Mouse (Mus musculus) kidney, adult 11 months (tissue): ENCODE data around the gene Mcf2l.

Experiments
- DNase-seq: peaks from one replicate; pipeline ENCODE4 v3.0.0; 2022

Gene Mcf2l

GRCm38 (mm10) chr8:12915187-12916006, 41.8 kb downstream of the Mcf2l start:
- no peak for DNase-seq

- no peak for DNase-seq
Observed at GRCm38 (mm10) chr8:12916156-12916900, 42.7 kb downstream of the Mcf2l start.

- no peak for DNase-seq
Observed at GRCm38 (mm10) chr8:12917029-12917428, 43.4 kb downstream of the Mcf2l start.

GRCm38 (mm10) chr8:12917831-12918230, 44.2 kb downstream of the Mcf2l start:
- DNase-seq, result peak; percentile 70

- DNase-seq, result no peak
Observed at GRCm38 (mm10) chr8:12920599-12920998, 47.0 kb downstream of the Mcf2l start.

- DNase-seq, result no peak
Observed at GRCm38 (mm10) chr8:12925051-12925450, 51.4 kb downstream of the Mcf2l start.

GRCm38 (mm10) chr8:12925941-12926381, 52.4 kb downstream of the Mcf2l start:
- peak; percentile 85 for DNase-seq

GRCm38 (mm10) chr8:12927204-12927983, 53.8 kb downstream of the Mcf2l start:
- DNase-seq, result peak; percentile 72

GRCm38 (mm10) chr8:12928033-12928432, 54.4 kb downstream of the Mcf2l start:
- DNase-seq, result no peak

GRCm38 (mm10) chr8:12928931-12929330, 55.3 kb downstream of the Mcf2l start:
- no peak for DNase-seq

GRCm38 (mm10) chr8:12930290-12930689, 56.7 kb downstream of the Mcf2l start:
- DNase-seq, result peak; percentile 59

GRCm38 (mm10) chr8:12931426-12931825, 57.8 kb downstream of the Mcf2l start:
- DNase-seq, result peak; percentile 26

- DNase-seq, result no peak
Observed at GRCm38 (mm10) chr8:12932520-12932919, 58.9 kb downstream of the Mcf2l start.

- no peak for DNase-seq
Observed at GRCm38 (mm10) chr8:12933765-12934164, 60.2 kb downstream of the Mcf2l start.

GRCm38 (mm10) chr8:12934453-12935043, 60.9 kb downstream of the Mcf2l start:
- DNase-seq, result peak; percentile 42

- no peak for DNase-seq
Observed at GRCm38 (mm10) chr8:12940549-12940948, 66.9 kb downstream of the Mcf2l start.

GRCm38 (mm10) chr8:12941161-12941926, 67.7 kb downstream of the Mcf2l start:
- no peak for DNase-seq

GRCm38 (mm10) chr8:12947604-12948573, 74.3 kb downstream of the Mcf2l start:
- DNase-seq, result peak; percentile 36

GRCm38 (mm10) chr8:12948574-12948961, 75.0 kb downstream of the Mcf2l start:
- DNase-seq, result no peak

- no peak for DNase-seq
Observed at GRCm38 (mm10) chr8:12951051-12951630, 77.5 kb downstream of the Mcf2l start.
